Mouse (Mus musculus) regulatory T cell (primary cell): ENCODE results near the gene Olfr765.
"Not testable (repeated sequence)": the region's sequence is repeated elsewhere in the genome, so short reads cannot be mapped to it uniquely, and the experiment has no call there.

Experiments used
- in situ Hi-C: fragments of 300-600 bp; cut with MboI, MseI; formaldehyde crosslinking; loops from one replicate; pipeline ENCODE4 v1.15.1; 2025; ENCODE audit warnings: high pct_unique_total_duplicates

The Olfr765 gene

GRCm38 (mm10) chr10:129049898-129050297 lies at the start of gene Olfr765:
TSS of gene Olfr765 (minus strand) at chr10:129049998.
- in situ Hi-C loops = not testable (repeated sequence)

GRCm38 (mm10) chr10:129099275-129099674 lies 49.5 kb upstream of the Olfr765 start, which contains the start of gene Olfr768:
TSS of gene Olfr768 (minus strand) at chr10:129099375.
- in situ Hi-C loops = no loop called here

- in situ Hi-C loops = not testable (repeated sequence)
Measured at GRCm38 (mm10) chr10:129082810-129083209, 33.0 kb upstream of the Olfr765 start, which contains the start of gene Olfr767. TSS of gene Olfr767 (minus strand) at chr10:129082910.

GRCm38 (mm10) chr10:129068877-129069276 lies 19.1 kb upstream of the Olfr765 start, which contains the start of gene Olfr766-ps1:
TSS of gene Olfr766-ps1 (minus strand) at chr10:129068977.
- in situ Hi-C loops = no loop called here

GRCm38 (mm10) chr10:129039796-129040195 lies 10.0 kb downstream of the Olfr765 start, which contains the start of gene Olfr764-ps1:
TSS of gene Olfr764-ps1 (minus strand) at chr10:129039896.
- in situ Hi-C loops = no loop called here

GRCm38 (mm10) chr10:129028343-129028742 lies 21.5 kb downstream of the Olfr765 start:
- in situ Hi-C loops = loop anchor here (5.0 kb wide), 1 partner anchor 1064 kb away; no protein-coding TSS in a partner anchor

GRCm38 (mm10) chr10:129026018-129026662 lies 23.7 kb downstream of the Olfr765 start:
- in situ Hi-C loops = loop anchor here (5.0 kb wide), 1 partner anchor 1066 kb away; no protein-coding TSS in a partner anchor

- in situ Hi-C loops = no loop called here
Measured at GRCm38 (mm10) chr10:129023319-129023718, 26.5 kb downstream of the Olfr765 start.

- in situ Hi-C loops = no loop called here
Measured at GRCm38 (mm10) chr10:129014477-129014876, 35.3 kb downstream of the Olfr765 start.

- in situ Hi-C loops = not testable (repeated sequence)
Measured at GRCm38 (mm10) chr10:129011511-129011910, 38.3 kb downstream of the Olfr765 start.

GRCm38 (mm10) chr10:129010288-129010841 lies 39.4 kb downstream of the Olfr765 start, which contains the start of gene Olfr763:
TSS of gene Olfr763 (plus strand) at chr10:129010791.
- in situ Hi-C loops = no loop called here

- in situ Hi-C loops = no loop called here
Measured at GRCm38 (mm10) chr10:129004032-129004920, 45.5 kb downstream of the Olfr765 start.

GRCm38 (mm10) chr10:128996523-128997040 lies 53.2 kb downstream of the Olfr765 start:
- in situ Hi-C loops = no loop called here

- in situ Hi-C loops = no loop called here
Measured at GRCm38 (mm10) chr10:128995796-128996195, 54.0 kb downstream of the Olfr765 start.
